Mouse (Mus musculus): ENCODE measurements around the gene Surf4.
"Not testable (repeated sequence)": the region's sequence is repeated elsewhere in the genome, so short reads cannot be mapped to it uniquely, and the experiment has no call there.

The Surf4 gene

GRCm38 (mm10) chr2:26901834-26902400 lies 31.8 kb downstream of the Surf4 start:
- DNase-seq: no peak

DNA sequence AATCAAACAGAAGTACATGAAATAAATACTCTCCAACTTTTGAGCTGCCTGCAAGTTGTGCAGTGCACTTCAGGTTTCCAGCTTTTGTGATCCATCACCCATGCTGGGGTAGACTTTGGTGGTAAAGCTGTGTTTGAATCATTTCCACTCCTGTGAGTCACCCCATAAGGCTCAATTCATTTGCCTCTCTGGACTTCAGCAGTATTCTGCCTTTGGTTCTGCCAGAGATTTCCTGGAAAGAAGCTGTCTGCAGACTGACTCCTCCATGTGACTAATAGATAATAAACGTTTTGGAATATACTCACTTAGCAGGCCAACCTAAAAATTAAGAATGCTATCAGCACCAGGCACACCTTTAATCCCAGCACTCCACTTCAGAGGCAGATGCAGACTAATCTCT lies 33.0 kb downstream of the Surf4 start:
- no peak for DNase-seq

- DNase-seq: no peak
Observed at GRCm38 (mm10) chr2:26895898-26896297, 37.8 kb downstream of the Surf4 start.

DNA sequence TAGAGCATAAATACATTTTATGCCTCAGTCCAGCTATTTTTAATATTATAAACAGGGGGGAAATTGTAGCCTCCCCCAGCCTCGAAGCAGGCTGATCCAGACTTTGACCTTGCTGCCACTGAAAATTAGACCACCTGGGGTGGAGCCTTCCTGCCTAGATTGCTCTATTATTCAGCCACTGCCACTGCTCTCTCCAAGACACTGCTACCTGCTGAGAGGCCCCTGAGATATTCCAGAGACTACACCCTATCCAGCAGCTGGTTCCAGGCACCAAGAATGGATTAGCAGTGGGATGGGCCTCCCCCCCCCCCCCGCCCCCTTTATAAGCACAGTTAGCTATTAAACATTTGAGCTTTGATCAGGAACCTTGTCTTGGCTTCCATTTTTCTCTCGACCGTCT lies 47.6 kb downstream of the Surf4 start:
- not testable (repeated sequence) for DNase-seq

DNA sequence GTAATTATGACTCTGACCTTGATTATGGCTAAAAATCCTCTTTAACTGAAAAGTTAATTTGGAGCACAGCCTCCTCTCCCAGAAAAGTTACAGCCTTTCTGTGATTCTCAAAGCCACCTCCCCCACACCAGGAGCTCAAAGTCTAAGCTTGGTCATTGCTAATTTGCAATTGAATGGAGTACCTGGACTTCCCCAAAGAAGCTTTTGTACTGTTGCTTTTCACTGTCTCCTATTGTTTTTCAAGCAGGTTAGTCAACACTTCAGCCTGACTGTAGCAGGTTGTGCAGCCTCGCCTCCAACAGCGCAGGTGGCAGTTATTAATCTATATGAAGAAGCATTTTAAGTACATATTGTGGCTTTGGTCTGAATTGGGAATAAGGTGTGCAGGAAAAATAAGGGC lies 48.2 kb downstream of the Surf4 start:
- not testable (repeated sequence) for DNase-seq

DNA sequence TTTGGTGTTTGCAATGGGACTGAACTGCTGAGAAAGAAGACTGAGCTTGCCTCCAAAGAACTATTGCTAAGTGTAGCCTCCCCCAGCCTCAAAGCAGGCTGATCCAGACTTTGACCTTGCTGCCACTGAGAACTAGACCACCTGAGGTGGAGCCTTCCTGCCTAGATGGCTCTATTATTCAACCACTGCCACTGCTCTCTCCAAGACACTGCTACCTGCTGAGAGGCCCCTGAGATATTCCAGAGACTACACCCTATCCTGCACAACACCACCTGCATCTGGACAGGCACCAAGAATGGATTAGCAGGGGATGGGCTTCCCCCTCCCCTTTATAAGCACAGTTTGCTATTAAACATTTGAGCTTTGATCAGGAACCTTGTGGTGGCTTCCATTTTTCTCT lies 55.2 kb downstream of the Surf4 start:
- no peak for DNase-seq

DNA sequence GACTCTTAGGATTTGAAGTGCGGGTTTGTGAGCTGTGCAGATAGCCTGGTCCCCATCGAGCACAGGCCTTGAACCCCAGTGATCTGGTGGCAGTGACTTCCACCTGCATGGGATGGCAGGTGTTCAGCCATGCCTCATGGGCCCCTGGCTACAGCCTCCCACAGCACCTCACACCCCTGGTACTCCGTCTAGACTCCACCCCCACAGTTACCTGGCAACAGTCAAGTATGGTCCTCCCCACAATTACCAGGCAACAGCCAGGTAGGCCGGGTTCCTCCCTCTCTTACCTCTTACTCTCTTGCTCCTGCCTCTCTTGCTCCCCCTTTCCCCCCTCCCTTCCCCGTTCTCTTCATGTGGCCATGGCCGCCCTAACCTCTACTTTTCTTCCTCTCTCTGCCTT lies 63.1 kb downstream of the Surf4 start:
- no peak for DNase-seq
